Mouse (Mus musculus): Measurements from ENCODE around the gene Spats1. TPM values are rescaled to one million over a fixed set of nuclear protein-coding genes. Genes with fewer than 3 reads are reported as not detected.

Gene Spats1
- polyA plus RNA-seq, 1 experiment: 3.2 TPM

DNA sequence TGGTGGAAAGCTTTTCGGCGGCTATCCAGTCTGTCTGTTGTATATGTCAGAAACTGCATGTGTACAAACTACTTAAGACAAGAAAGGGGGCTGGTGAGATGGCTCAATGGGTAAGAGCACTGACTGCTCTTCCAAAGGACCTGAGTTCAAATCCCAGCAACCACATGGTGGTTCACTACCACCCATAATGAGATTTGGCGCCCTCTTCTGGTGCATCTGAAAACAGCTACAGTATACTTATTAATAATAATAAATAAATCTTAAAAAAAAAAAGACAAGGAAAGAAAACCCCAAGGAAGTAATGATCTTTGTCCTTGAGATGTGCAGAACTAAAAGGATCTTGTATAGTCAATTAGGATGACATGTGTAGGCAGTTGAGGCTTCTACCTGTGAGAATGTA is 77.7 kb downstream of the Spats1 start:
- TF ChIP-seq POLR2A (IDR thresholded peaks at IDR 0.05; ENCODE audit: insufficient read depth, low read length): no peak
- no peak for TF ChIP-seq EP300 (IDR thresholded peaks at IDR 0.05; ENCODE audit: insufficient read depth, low read depth, low read length)
- TF ChIP-seq CTCF (IDR thresholded peaks at IDR 0.05; ENCODE audit: low read depth, low read length): no peak
- Histone ChIP-seq H3K36me3 (ENCODE audit: control insufficient read depth, insufficient read depth, low read length, poor library complexity, severe bottlenecking) (peaks cover 58% of the 10 kb centered on the region), H3K9ac (ENCODE audit: low read depth, poor library complexity, severe bottlenecking) (no peak overlapping the region), H3K27me3 (ENCODE audit: control insufficient read depth, insufficient read depth, low read length, poor library complexity, severe bottlenecking) (no peaks in the 10 kb centered on the region), H3K4me3 (ENCODE audit: low read depth, low read length) (no peak overlapping the region), H3K4me1 (ENCODE audit: control insufficient read depth, insufficient read depth, low read length) (no peaks in the 10 kb centered on the region), H3K9me3 (replicated peaks; ENCODE audit: control insufficient read depth, insufficient read depth, low read length, poor library complexity, severe bottlenecking) (no peaks in the 10 kb centered on the region), H3K27ac (ENCODE audit: insufficient read depth, low read length) (no peak overlapping the region)

DNA sequence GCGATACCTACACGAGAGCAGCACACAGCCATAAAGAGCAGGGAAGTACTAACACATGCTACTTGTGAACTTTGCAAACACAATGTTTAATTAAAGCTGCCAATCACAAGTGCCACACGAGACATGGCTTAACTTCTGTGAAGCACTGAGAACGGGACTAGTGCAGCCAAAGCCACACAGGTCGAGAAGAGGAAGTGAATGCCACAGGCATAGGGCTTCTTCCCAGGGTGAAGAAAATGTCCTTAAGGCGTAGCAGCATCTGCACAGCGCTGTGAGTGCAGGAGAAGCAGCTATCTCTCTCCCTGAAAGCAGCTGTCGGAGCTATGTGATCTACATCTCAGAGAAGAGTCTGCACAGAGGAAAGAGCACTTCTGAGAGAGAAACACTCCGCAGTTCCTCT is 80.6 kb downstream of the Spats1 start:
- Histone ChIP-seq H3K4me3 (ENCODE audit: low read depth, low read length) (no peak overlapping the region), H3K4me1 (ENCODE audit: control insufficient read depth, insufficient read depth, low read length) (no peaks in the 10 kb centered on the region), H3K9ac (ENCODE audit: low read depth, poor library complexity, severe bottlenecking) (no peak overlapping the region), H3K27ac (ENCODE audit: insufficient read depth, low read length) (no peak overlapping the region), H3K27me3 (ENCODE audit: control insufficient read depth, insufficient read depth, low read length, poor library complexity, severe bottlenecking) (no peaks in the 10 kb centered on the region), H3K9me3 (replicated peaks; ENCODE audit: control insufficient read depth, insufficient read depth, low read length, poor library complexity, severe bottlenecking) (no peaks in the 10 kb centered on the region), H3K36me3 (ENCODE audit: control insufficient read depth, insufficient read depth, low read length, poor library complexity, severe bottlenecking) (peaks cover 47% of the 10 kb centered on the region)
- TF ChIP-seq EP300 (IDR thresholded peaks at IDR 0.05; ENCODE audit: insufficient read depth, low read depth, low read length): no peak
- no peak for TF ChIP-seq CTCF (IDR thresholded peaks at IDR 0.05; ENCODE audit: low read depth, low read length)
- TF ChIP-seq POLR2A (IDR thresholded peaks at IDR 0.05; ENCODE audit: insufficient read depth, low read length): no peak

DNA sequence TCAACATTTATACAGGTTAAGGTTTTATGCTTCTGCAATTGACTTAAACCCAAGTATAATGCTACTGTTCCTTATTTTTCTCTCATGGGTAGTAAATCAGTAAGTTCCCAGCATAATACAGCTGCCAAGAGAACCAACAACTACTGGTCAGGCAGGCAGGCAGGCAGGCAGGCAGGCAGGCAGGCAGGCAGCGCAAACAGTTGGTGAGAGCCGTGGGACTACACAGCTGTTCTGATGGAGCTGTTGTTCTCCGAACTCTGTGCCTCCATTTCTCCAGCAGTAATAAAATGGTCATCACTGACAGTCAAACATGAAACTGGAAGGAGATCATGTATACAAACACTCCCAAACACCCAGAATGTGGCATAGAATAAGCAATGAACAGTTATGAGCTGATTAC is 81.5 kb downstream of the Spats1 start:
- H3K4me3 ChIP-seq (ENCODE audit: low read depth, low read length): no peak overlapping the region
- H3K9ac ChIP-seq (ENCODE audit: low read depth, poor library complexity, severe bottlenecking): no peak overlapping the region
- TF ChIP-seq CTCF (IDR thresholded peaks at IDR 0.05; ENCODE audit: low read depth, low read length) (no peak), EP300 (IDR thresholded peaks at IDR 0.05; ENCODE audit: insufficient read depth, low read depth, low read length) (no peak), POLR2A (IDR thresholded peaks at IDR 0.05; ENCODE audit: insufficient read depth, low read length) (no peak)
- no peaks in the 10 kb centered on the region for H3K4me1 ChIP-seq (ENCODE audit: control insufficient read depth, insufficient read depth, low read length)
- H3K27ac ChIP-seq (ENCODE audit: insufficient read depth, low read length): no peak overlapping the region
- H3K36me3 ChIP-seq (ENCODE audit: control insufficient read depth, insufficient read depth, low read length, poor library complexity, severe bottlenecking): peaks cover 42% of the 10 kb centered on the region
- H3K9me3 ChIP-seq (replicated peaks; ENCODE audit: control insufficient read depth, insufficient read depth, low read length, poor library complexity, severe bottlenecking): no peaks in the 10 kb centered on the region
- H3K27me3 ChIP-seq (ENCODE audit: control insufficient read depth, insufficient read depth, low read length, poor library complexity, severe bottlenecking): no peaks in the 10 kb centered on the region

Other genes starting within 250 kb of the Spats1 start
- 135 and 137 TPM in 2 replicates for gene Cdc5l, start 41.7 kb downstream of the Spats1 start, polyA plus RNA-seq (2011; ENCODE audit: insufficient read depth, insufficient read length, low read depth, missing spikeins)
- 18.1 and 19.0 TPM in 2 replicates for gene Aars2, start 31.4 kb upstream of the Spats1 start, polyA plus RNA-seq (2011; ENCODE audit: insufficient read depth, insufficient read length, low read depth, missing spikeins)
- not detected in 2 replicates for gene Tcte1, start 48.0 kb upstream of the Spats1 start, polyA plus RNA-seq (2011; ENCODE audit: insufficient read depth, insufficient read length, low read depth, missing spikeins)
- gene Tmem151b, start 74.3 kb upstream of the Spats1 start, polyA plus RNA-seq (2011; ENCODE audit: insufficient read depth, insufficient read length, low read depth, missing spikeins): 1.5 and 1.8 TPM in 2 replicates
- gene Nfkbie, start 80.3 kb upstream of the Spats1 start, polyA plus RNA-seq (2011; ENCODE audit: insufficient read depth, insufficient read length, low read depth, missing spikeins): 2.7 and 3.0 TPM in 2 replicates
- gene Slc35b2, start 88.5 kb upstream of the Spats1 start, polyA plus RNA-seq (2011; ENCODE audit: insufficient read depth, insufficient read length, low read depth, missing spikeins): 28.2 and 31.7 TPM in 2 replicates
- 3,626 and 3,708 TPM in 2 replicates for gene Hsp90ab1, start 97.9 kb upstream of the Spats1 start, polyA plus RNA-seq (2011; ENCODE audit: insufficient read depth, insufficient read length, low read depth, missing spikeins)
- gene Slc29a1, start 124.2 kb upstream of the Spats1 start, polyA plus RNA-seq (2011; ENCODE audit: insufficient read depth, insufficient read length, low read depth, missing spikeins): 132 and 134 TPM in 2 replicates
- gene Mymx, start 126.7 kb upstream of the Spats1 start, polyA plus RNA-seq (2011; ENCODE audit: insufficient read depth, insufficient read length, low read depth, missing spikeins): 19.2 and 22.6 TPM in 2 replicates
- 1.4 and 1.9 TPM in 2 replicates for gene Capn11, start 183.9 kb upstream of the Spats1 start, polyA plus RNA-seq (2011; ENCODE audit: insufficient read depth, insufficient read length, low read depth, missing spikeins)
- gene Mrpl14, start 210.9 kb upstream of the Spats1 start, polyA plus RNA-seq (2011; ENCODE audit: insufficient read depth, insufficient read length, low read depth, missing spikeins): 31.8 and 42.7 TPM in 2 replicates
- 112 and 129 TPM in 2 replicates for gene Tmem63b, start 211.5 kb upstream of the Spats1 start, polyA plus RNA-seq (2011; ENCODE audit: insufficient read depth, insufficient read length, low read depth, missing spikeins)

Data from ES-Bruce4 (cell line).